Mouse (Mus musculus): ENCODE data around the gene Slc25a12. TPM values are rescaled to one million over a fixed set of nuclear protein-coding genes. Genes with fewer than 3 reads are reported as not detected.
A peak's percentile ranks its signal among the peaks of the same experiment; 100 is the strongest.
"Not testable (repeated sequence)": the region's sequence is repeated elsewhere in the genome, so short reads cannot be mapped to it uniquely, and the experiment has no call there.

The Slc25a12 gene
- polyA plus RNA-seq, 1 experiment from 2014 or later: 40.4 TPM

DNA sequence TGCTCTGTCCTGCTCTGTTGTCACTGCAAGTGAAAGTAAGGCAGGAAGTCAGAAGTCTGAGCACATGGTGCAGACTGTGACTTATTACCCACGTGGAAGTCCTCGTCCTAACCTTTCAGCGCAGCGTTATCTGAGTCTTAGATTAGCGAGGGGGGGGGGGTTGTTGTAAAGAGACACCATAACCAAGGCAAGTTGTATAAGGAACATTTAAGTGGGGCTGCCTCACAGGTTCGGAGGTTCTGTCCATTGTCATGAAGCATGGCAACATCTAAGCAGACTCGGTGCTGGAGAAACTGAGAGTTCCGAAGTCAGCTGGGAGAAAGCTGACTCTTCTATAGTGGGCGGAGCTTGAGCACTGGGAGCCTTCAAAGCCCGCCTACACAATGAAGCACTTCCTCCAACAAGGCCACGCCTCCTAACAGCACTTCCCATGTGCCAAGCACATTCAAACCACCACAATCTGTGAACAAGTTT is 8.9 kb upstream of the Slc25a12 start:
- 51% methylated on average over 11 of the region's 11 CpGs for WGBS
- no peak overlapping the region for H3K4me3 ChIP-seq (ENCODE audit: low read depth, low read length)
- no peaks in the 10 kb centered on the region for H3K4me1 ChIP-seq (ENCODE audit: control insufficient read depth, insufficient read depth, low read length)
- no peak overlapping the region for H3K27ac ChIP-seq (ENCODE audit: low read depth, low read length)
- no peaks in the 10 kb centered on the region for H3K9me3 ChIP-seq (ENCODE audit: control insufficient read depth, low read length)
- DNase-seq (ENCODE audit: low spot score) (no peak), ATAC-seq (ENCODE audit: insufficient read depth, low FRiP score, low TSS enrichment) (no peak)
- no peaks in the 10 kb centered on the region for H3K27me3 ChIP-seq (ENCODE audit: control insufficient read depth, insufficient read depth, low read length)
- no peak overlapping the region for H3K9ac ChIP-seq (ENCODE audit: low read length)
- H3K36me3 ChIP-seq (ENCODE audit: control insufficient read depth, insufficient read depth, low read length): no peaks in the 10 kb centered on the region
- H3K4me2 ChIP-seq (ENCODE audit: low read depth): no peak overlapping the region

GRCm38 (mm10) chr2:71374275-71375155 is 7.0 kb upstream of the Slc25a12 start:
- Histone ChIP-seq H3K9me3 (ENCODE audit: control insufficient read depth, low read length) (no peaks in the 10 kb centered on the region), H3K27ac (ENCODE audit: low read depth, low read length) (no peak overlapping the region), H3K4me2 (ENCODE audit: low read depth) (no peak overlapping the region), H3K9ac (ENCODE audit: low read length) (no peak overlapping the region), H3K4me1 (ENCODE audit: control insufficient read depth, insufficient read depth, low read length) (no peaks in the 10 kb centered on the region), H3K27me3 (ENCODE audit: control insufficient read depth, insufficient read depth, low read length) (no peaks in the 10 kb centered on the region), H3K4me3 (ENCODE audit: low read depth, low read length) (no peak overlapping the region), H3K36me3 (ENCODE audit: control insufficient read depth, insufficient read depth, low read length) (no peaks in the 10 kb centered on the region)
- 82% methylated on average over 8 of the region's 8 CpGs for WGBS
- ATAC-seq (ENCODE audit: insufficient read depth, low FRiP score, low TSS enrichment) (no peak), DNase-seq (ENCODE audit: low spot score) (no peak)

DNA sequence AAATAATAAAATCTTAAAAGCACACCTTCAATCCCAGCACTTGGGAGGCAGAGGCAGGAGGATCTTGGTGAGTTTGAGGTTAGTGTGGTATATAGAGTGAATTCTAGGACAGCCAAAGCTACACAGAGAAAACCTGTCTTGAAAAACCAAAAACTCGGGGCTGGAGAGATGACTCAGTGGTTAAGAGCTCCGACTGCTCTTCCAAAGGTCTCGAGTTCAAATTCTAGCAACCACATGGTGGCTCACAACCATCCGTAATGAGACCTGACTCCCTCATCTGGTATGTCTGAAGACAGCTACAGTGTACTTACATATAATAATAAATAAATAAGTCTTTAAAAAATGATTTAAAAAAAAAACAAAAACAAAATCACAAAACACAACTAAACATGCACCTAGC is 4.7 kb upstream of the Slc25a12 start:
- not testable (repeated sequence) for H3K27ac ChIP-seq (ENCODE audit: low read depth, low read length); H3K4me2 ChIP-seq (ENCODE audit: low read depth); H3K4me3 ChIP-seq (ENCODE audit: low read depth, low read length); DNase-seq (ENCODE audit: low spot score); H3K4me1 ChIP-seq (ENCODE audit: control insufficient read depth, insufficient read depth, low read length); ATAC-seq (ENCODE audit: insufficient read depth, low FRiP score, low TSS enrichment); H3K27me3 ChIP-seq (ENCODE audit: control insufficient read depth, insufficient read depth, low read length); H3K9me3 ChIP-seq (ENCODE audit: control insufficient read depth, low read length); H3K36me3 ChIP-seq (ENCODE audit: control insufficient read depth, insufficient read depth, low read length); H3K9ac ChIP-seq (ENCODE audit: low read length)
- WGBS: 86% methylated on average over 4 of the region's 4 CpGs

- Histone ChIP-seq H3K4me3 (ENCODE audit: low read depth, low read length) (no peak overlapping the region), H3K27me3 (ENCODE audit: control insufficient read depth, insufficient read depth, low read length) (no peaks in the 10 kb centered on the region), H3K4me2 (ENCODE audit: low read depth) (no peak overlapping the region), H3K36me3 (ENCODE audit: control insufficient read depth, insufficient read depth, low read length) (no peaks in the 10 kb centered on the region), H3K27ac (ENCODE audit: low read depth, low read length) (no peak overlapping the region), H3K9me3 (ENCODE audit: control insufficient read depth, low read length) (no peaks in the 10 kb centered on the region), H3K9ac (ENCODE audit: low read length) (no peak overlapping the region), H3K4me1 (ENCODE audit: control insufficient read depth, insufficient read depth, low read length) (0 out of 2 replicates have a peak, but pooled peaks cover 1% of the 10 kb centered on the region)
- WGBS: 92% methylated on average over 5 of the region's 5 CpGs
- DNase-seq (ENCODE audit: low spot score) (no peak), ATAC-seq (ENCODE audit: insufficient read depth, low FRiP score, low TSS enrichment) (no peak)
Measured at GRCm38 (mm10) chr2:71371790-71372189, 4.2 kb upstream of the Slc25a12 start.

DNA sequence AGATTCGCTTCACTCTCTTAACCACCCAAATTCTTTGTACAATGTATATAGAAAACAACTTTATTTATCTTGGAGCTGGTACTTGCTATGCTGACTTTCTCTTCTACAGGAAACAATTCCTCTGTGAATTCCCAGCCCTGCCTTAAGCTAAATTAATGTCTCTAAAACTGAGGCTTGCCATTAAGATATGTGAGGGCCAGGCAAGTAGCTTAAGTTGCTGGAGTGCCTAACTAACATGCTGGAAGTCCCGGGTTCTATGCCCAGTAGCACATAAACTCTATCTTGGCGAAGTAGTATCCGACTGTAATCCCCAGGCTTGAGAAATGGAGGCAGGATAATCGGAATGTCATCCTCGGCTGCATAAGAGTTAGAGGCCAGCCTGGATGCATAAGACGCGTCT is 537 bp upstream of the Slc25a12 start:
- H3K36me3 ChIP-seq (ENCODE audit: control insufficient read depth, insufficient read depth, low read length): no peaks in the 10 kb centered on the region
- no peak overlapping the region for H3K4me2 ChIP-seq (ENCODE audit: low read depth)
- H3K9ac ChIP-seq (ENCODE audit: low read length): no peak overlapping the region
- no peak overlapping the region for H3K4me3 ChIP-seq (ENCODE audit: low read depth, low read length)
- DNase-seq (ENCODE audit: low spot score) (no peak), ATAC-seq (ENCODE audit: insufficient read depth, low FRiP score, low TSS enrichment) (no peak)
- H3K27ac ChIP-seq (ENCODE audit: low read depth, low read length): no peak overlapping the region
- 36% methylated on average over 8 of the region's 8 CpGs for WGBS
- 0 out of 2 replicates have a peak, but pooled peaks cover 3% of the 10 kb centered on the region for H3K4me1 ChIP-seq (ENCODE audit: control insufficient read depth, insufficient read depth, low read length)
- H3K9me3 ChIP-seq (ENCODE audit: control insufficient read depth, low read length): no peaks in the 10 kb centered on the region
- H3K27me3 ChIP-seq (ENCODE audit: control insufficient read depth, insufficient read depth, low read length): no peaks in the 10 kb centered on the region

DNA sequence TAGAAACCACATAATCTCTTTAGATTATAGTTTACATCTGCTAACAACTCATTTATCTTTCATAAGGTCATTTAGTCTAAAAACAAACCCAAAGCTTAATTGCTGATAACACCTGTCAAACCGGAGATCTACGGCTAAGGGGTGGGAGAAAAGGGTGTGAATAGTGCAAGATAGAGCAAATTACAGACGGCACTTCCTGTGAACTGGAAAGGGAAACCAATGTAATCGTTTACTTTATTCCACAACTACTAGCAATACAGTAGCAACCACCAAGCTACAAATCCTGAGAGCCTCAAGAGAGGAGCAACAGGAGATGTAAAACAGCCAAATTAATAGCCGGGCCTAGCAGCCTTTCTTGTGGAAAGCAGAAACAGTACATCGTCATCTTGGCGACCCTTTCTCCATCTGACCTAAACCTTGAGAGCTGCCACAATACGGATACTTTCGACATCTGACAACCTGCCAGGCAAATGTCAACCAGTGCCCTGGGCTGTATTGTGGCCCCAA is 878 bp downstream of the Slc25a12 start:
- Histone ChIP-seq H3K27ac (ENCODE audit: low read depth, low read length) (no peak overlapping the region), H3K27me3 (ENCODE audit: control insufficient read depth, insufficient read depth, low read length) (no peaks in the 10 kb centered on the region), H3K9me3 (ENCODE audit: control insufficient read depth, low read length) (no peaks in the 10 kb centered on the region), H3K4me2 (ENCODE audit: low read depth) (peak overlapping the region; percentile 50), H3K36me3 (ENCODE audit: control insufficient read depth, insufficient read depth, low read length) (no peaks in the 10 kb centered on the region), H3K9ac (ENCODE audit: low read length) (peak overlapping the region; percentile 65), H3K4me1 (ENCODE audit: control insufficient read depth, insufficient read depth, low read length) (0 out of 2 replicates have a peak, but pooled peaks cover 3% of the 10 kb centered on the region), H3K4me3 (ENCODE audit: low read depth, low read length) (peak overlapping the region; percentile 63)
- ATAC-seq (ENCODE audit: insufficient read depth, low FRiP score, low TSS enrichment) (no peak), DNase-seq (ENCODE audit: low spot score) (no peak)
- 35% methylated on average over 9 of the region's 9 CpGs for WGBS

GRCm38 (mm10) chr2:71360192-71360591 is 7.4 kb downstream of the Slc25a12 start:
- no peaks in the 10 kb centered on the region for H3K4me1 ChIP-seq (ENCODE audit: control insufficient read depth, insufficient read depth, low read length)
- no peak overlapping the region for H3K27ac ChIP-seq (ENCODE audit: low read depth, low read length)
- H3K4me3 ChIP-seq (ENCODE audit: low read depth, low read length): no peak overlapping the region
- no peaks in the 10 kb centered on the region for H3K9me3 ChIP-seq (ENCODE audit: control insufficient read depth, low read length)
- H3K9ac ChIP-seq (ENCODE audit: low read length): no peak overlapping the region
- H3K36me3 ChIP-seq (ENCODE audit: control insufficient read depth, insufficient read depth, low read length): no peaks in the 10 kb centered on the region
- no peaks in the 10 kb centered on the region for H3K27me3 ChIP-seq (ENCODE audit: control insufficient read depth, insufficient read depth, low read length)
- DNase-seq (ENCODE audit: low spot score): no peak
- WGBS: 93% methylated on average over 1 of the region's 1 CpGs
- ATAC-seq (ENCODE audit: insufficient read depth, low FRiP score, low TSS enrichment): no peak
- no peak overlapping the region for H3K4me2 ChIP-seq (ENCODE audit: low read depth)

GRCm38 (mm10) chr2:71358347-71358746 is 9.2 kb downstream of the Slc25a12 start:
- Histone ChIP-seq H3K9ac (ENCODE audit: low read length) (no peak overlapping the region), H3K27ac (ENCODE audit: low read depth, low read length) (no peak overlapping the region), H3K9me3 (ENCODE audit: control insufficient read depth, low read length) (no peaks in the 10 kb centered on the region), H3K36me3 (ENCODE audit: control insufficient read depth, insufficient read depth, low read length) (no peaks in the 10 kb centered on the region), H3K27me3 (ENCODE audit: control insufficient read depth, insufficient read depth, low read length) (no peaks in the 10 kb centered on the region), H3K4me3 (ENCODE audit: low read depth, low read length) (no peak overlapping the region), H3K4me2 (ENCODE audit: low read depth) (no peak overlapping the region), H3K4me1 (ENCODE audit: control insufficient read depth, insufficient read depth, low read length) (peaks cover 5% of the 10 kb centered on the region)
- ATAC-seq (ENCODE audit: insufficient read depth, low FRiP score, low TSS enrichment): no peak
- 97% methylated on average over 5 of the region's 5 CpGs for WGBS
- no peak for DNase-seq (ENCODE audit: low spot score)

DNA sequence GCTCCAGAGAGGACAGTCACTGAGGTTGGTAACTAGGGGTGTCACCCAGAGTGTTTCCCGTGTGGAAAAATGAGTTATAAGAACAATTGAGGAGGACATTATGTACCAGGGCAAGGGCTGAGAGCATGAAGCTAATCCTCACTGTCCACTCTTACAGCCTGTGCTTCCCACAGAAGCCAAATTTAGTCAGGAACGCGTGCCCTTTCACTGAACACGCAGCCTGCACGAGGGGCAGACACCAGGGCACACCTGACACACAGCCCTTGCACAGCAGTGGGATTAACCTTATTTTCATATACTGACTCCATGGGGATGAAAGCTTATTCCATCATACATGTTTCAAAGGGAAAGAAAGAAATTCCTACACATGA is 13.5 kb downstream of the Slc25a12 start:
- peaks cover 5% of the 10 kb centered on the region for H3K4me1 ChIP-seq (ENCODE audit: control insufficient read depth, insufficient read depth, low read length)
- no peaks in the 10 kb centered on the region for H3K36me3 ChIP-seq (ENCODE audit: control insufficient read depth, insufficient read depth, low read length)
- H3K4me3 ChIP-seq (ENCODE audit: low read depth, low read length): no peak overlapping the region
- no peak for ATAC-seq (ENCODE audit: insufficient read depth, low FRiP score, low TSS enrichment)
- no peaks in the 10 kb centered on the region for H3K27me3 ChIP-seq (ENCODE audit: control insufficient read depth, insufficient read depth, low read length)
- 66% methylated on average over 5 of the region's 5 CpGs for WGBS
- no peaks in the 10 kb centered on the region for H3K9me3 ChIP-seq (ENCODE audit: control insufficient read depth, low read length)
- H3K4me2 ChIP-seq (ENCODE audit: low read depth): no peak overlapping the region
- H3K27ac ChIP-seq (ENCODE audit: low read depth, low read length): no peak overlapping the region
- no peak overlapping the region for H3K9ac ChIP-seq (ENCODE audit: low read length)
- DNase-seq (ENCODE audit: low spot score): no peak

Measured in neural tube, embryonic 11.5 days (tissue).